Mouse (Mus musculus): ENCODE results near the gene Hbp1.

Hbp1 gene

DNA sequence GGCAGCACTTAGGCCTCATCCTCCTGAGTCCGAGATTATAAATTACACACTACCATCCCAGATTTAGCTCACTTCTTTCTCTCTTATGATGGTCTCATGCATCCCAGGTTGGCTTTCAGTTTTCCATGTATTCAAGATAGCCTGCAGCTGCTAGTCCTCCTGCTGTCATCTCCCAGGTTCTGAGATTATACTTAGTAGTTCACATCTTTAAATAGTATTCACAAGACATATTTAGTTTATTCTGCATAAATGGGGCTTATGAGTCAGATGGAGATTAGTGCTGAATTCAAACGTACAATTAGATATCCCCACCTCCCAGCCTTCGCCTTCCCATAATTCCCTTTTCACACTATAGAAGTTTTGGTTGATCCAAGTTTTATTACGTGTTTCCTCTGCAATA lies 73.6 kb downstream of the Hbp1 start:
- no peaks in the 10 kb centered on the region for H3K36me3 ChIP-seq (ENCODE audit: control insufficient read depth, insufficient read depth, low read length, poor library complexity, severe bottlenecking)
- no peak for DNase-seq (ENCODE audit: low read depth, low spot score)
- H3K27me3 ChIP-seq (ENCODE audit: control insufficient read depth, insufficient read depth, low read length, poor library complexity, severe bottlenecking): no peaks in the 10 kb centered on the region
